Mouse (Mus musculus): ENCODE data around the gene Pigk. TPM values are rescaled to one million over a fixed set of nuclear protein-coding genes. Genes with fewer than 3 reads are reported as not detected.
"Not testable (repeated sequence)": the region's sequence is repeated elsewhere in the genome, so short reads cannot be mapped to it uniquely, and the experiment has no call there.

Gene Pigk
- total and polyA plus RNA-seq, 3 experiments: 4.1 to 39.2 (median 34.2) TPM

GRCm38 (mm10) chr3:152699261-152699660 is 14.6 kb upstream of the Pigk start:
- peaks cover 3% of the 10 kb centered on the region; the same call in 1 of the 2 replicates for H3K27me3 ChIP-seq (ENCODE audit: insufficient read depth, low read length)
- no peaks in the 10 kb centered on the region for H3K9me3 ChIP-seq (replicated peaks)
- ATAC-seq (ENCODE audit: extremely low read depth, insufficient number of reproducible peaks, low FRiP score, poor library complexity, severe bottlenecking) (no peak), DNase-seq (ENCODE audit: low spot score) (no peak)
- H3K36me3 ChIP-seq (replicated peaks): no peaks in the 10 kb centered on the region
- H3K4me3 ChIP-seq (ENCODE audit: low read depth, low read length): no peak overlapping the region
- no peaks in the 10 kb centered on the region for H3K4me1 ChIP-seq (ENCODE audit: insufficient read depth, low read depth, low read length)
- TF ChIP-seq CTCF (IDR thresholded peaks at IDR 0.05; ENCODE audit: low read depth, low read length) (no peak), GATA2 (IDR thresholded peaks at IDR 0.05; ENCODE audit: borderline replicate concordance, low read depth, low read length) (no peak), POLR2AphosphoS5 (IDR thresholded peaks at IDR 0.05; ENCODE audit: insufficient replicate concordance, low read depth, low read length) (no peak), GATA1 (IDR thresholded peaks at IDR 0.05; ENCODE audit: borderline replicate concordance, low read length) (no peak), TAL1 (conservative IDR thresholded peaks at IDR 0.05; ENCODE audit: low read depth, low read length) (no peak)

DNA sequence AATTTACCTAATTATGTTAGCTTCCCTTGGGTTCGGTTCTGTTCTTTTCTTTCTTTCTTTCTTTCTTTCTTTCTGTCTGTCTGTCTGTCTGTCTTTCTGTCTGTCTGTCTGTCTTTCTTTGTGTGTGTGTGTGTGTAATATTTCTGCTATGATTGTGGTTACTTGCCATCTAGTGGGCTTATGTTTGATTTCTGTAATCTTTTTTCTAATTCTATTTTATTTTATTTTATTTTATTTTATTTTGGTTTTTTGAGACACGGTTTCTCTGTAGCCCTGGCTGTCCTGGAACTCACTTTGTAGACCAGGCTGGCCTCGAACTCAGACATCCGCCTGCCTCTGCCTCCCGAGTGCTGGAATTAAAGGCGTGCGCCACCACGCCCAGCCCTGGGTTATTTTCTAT is 12.4 kb upstream of the Pigk start:
- DNase-seq (ENCODE audit: low spot score); H3K27me3 ChIP-seq (ENCODE audit: insufficient read depth, low read length): not testable (repeated sequence)

DNA sequence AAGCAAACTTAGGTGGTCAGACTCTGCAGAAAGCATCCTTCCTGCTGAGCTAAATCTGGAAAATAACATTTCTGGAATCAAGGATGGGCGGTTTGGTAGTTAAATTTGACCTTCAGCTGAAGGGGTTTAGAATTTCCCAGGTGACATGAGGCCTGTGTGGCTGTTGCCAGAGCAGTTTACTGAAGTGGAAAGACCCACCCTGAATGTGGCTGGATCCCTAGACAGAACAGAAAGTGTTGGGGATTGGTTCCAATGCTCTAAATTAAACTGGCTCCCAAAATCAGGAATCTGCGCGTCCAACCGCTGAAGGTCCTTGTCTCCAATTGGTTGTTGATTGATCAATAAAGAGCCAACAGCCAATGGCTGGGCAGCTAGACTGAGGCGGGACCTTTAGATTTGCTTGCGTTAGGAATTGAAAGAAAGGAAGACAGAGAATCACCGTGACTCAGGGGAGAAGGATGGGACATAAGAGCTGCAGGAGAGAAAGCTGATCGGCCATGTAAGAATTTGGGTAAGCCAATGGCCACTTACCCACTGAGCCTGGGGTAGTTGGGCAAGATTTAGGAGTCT is 11.5 kb upstream of the Pigk start:
- Histone ChIP-seq H3K27me3 (ENCODE audit: insufficient read depth, low read length) (peaks cover 8% of the 10 kb centered on the region; the same call in 1 of the 2 replicates), H3K36me3 (replicated peaks) (no peaks in the 10 kb centered on the region), H3K4me1 (ENCODE audit: insufficient read depth, low read depth, low read length) (no peaks in the 10 kb centered on the region), H3K4me3 (ENCODE audit: low read depth, low read length) (no peak overlapping the region), H3K9me3 (replicated peaks) (no peaks in the 10 kb centered on the region)
- ATAC-seq (ENCODE audit: extremely low read depth, insufficient number of reproducible peaks, low FRiP score, poor library complexity, severe bottlenecking) (no peak), DNase-seq (ENCODE audit: low spot score) (no peak)
- TF ChIP-seq GATA2 (IDR thresholded peaks at IDR 0.05; ENCODE audit: borderline replicate concordance, low read depth, low read length): no peak
- no peak for TF ChIP-seq POLR2AphosphoS5 (IDR thresholded peaks at IDR 0.05; ENCODE audit: insufficient replicate concordance, low read depth, low read length)
- TF ChIP-seq TAL1 (conservative IDR thresholded peaks at IDR 0.05; ENCODE audit: low read depth, low read length): no peak
- no peak for TF ChIP-seq CTCF (IDR thresholded peaks at IDR 0.05; ENCODE audit: low read depth, low read length)
- no peak for TF ChIP-seq GATA1 (IDR thresholded peaks at IDR 0.05; ENCODE audit: borderline replicate concordance, low read length)

More for the DNA sequence above, 12.4 kb upstream of the Pigk start:
- H3K36me3 ChIP-seq (replicated peaks); H3K4me1 ChIP-seq (ENCODE audit: insufficient read depth, low read depth, low read length); H3K9me3 ChIP-seq (replicated peaks); H3K4me3 ChIP-seq (ENCODE audit: low read depth, low read length): not testable (repeated sequence)
- peak; percentile 60 for ATAC-seq (ENCODE audit: extremely low read depth, insufficient number of reproducible peaks, low FRiP score, poor library complexity, severe bottlenecking)

- no peaks in the 10 kb centered on the region for H3K9me3 ChIP-seq (replicated peaks)
- no peaks in the 10 kb centered on the region for H3K4me1 ChIP-seq (ENCODE audit: insufficient read depth, low read depth, low read length)
- DNase-seq (ENCODE audit: low spot score) (no peak), ATAC-seq (ENCODE audit: extremely low read depth, insufficient number of reproducible peaks, low FRiP score, poor library complexity, severe bottlenecking) (no peak)
- no peak for TF ChIP-seq GATA2 (IDR thresholded peaks at IDR 0.05; ENCODE audit: borderline replicate concordance, low read depth, low read length)
- no peak for TF ChIP-seq CTCF (IDR thresholded peaks at IDR 0.05; ENCODE audit: low read depth, low read length)
- TF ChIP-seq GATA1 (IDR thresholded peaks at IDR 0.05; ENCODE audit: borderline replicate concordance, low read length): no peak
- TF ChIP-seq POLR2AphosphoS5 (IDR thresholded peaks at IDR 0.05; ENCODE audit: insufficient replicate concordance, low read depth, low read length): no peak
- TF ChIP-seq TAL1 (conservative IDR thresholded peaks at IDR 0.05; ENCODE audit: low read depth, low read length): no peak
- H3K4me3 ChIP-seq (ENCODE audit: low read depth, low read length): no peak overlapping the region
- H3K27me3 ChIP-seq (ENCODE audit: insufficient read depth, low read length): peaks cover 7% of the 10 kb centered on the region; the same call in 1 of the 2 replicates
- H3K36me3 ChIP-seq (replicated peaks): no peaks in the 10 kb centered on the region
Observed at GRCm38 (mm10) chr3:152705826-152706225, 8.1 kb upstream of the Pigk start.

DNA sequence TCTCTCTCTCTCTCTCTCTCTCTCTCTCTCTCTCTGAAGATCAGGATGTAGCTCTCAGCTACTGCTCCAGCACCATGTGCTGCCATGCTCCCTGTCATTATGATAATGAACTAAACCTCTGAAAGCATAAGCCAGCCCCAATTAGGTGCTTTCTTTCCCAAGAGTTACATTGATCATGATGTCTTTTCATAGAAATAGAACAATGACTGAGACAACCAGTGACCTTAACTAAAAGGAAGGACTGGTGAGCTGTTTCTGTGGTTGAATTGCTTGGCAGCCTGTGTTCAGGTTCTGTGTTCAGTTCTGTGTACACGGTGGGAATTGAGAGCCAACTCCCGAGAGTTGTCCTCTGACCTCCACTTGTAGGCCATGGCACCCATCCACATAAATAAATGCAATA is 7.0 kb upstream of the Pigk start:
- no peak for ATAC-seq (ENCODE audit: extremely low read depth, insufficient number of reproducible peaks, low FRiP score, poor library complexity, severe bottlenecking)
- no peaks in the 10 kb centered on the region for H3K4me1 ChIP-seq (ENCODE audit: insufficient read depth, low read depth, low read length)

GRCm38 (mm10) chr3:152707321-152707823 is 6.5 kb upstream of the Pigk start:
- Histone ChIP-seq H3K4me1 (ENCODE audit: insufficient read depth, low read depth, low read length) (no peaks in the 10 kb centered on the region), H3K27me3 (ENCODE audit: insufficient read depth, low read length) (peaks cover 7% of the 10 kb centered on the region; the same call in 1 of the 2 replicates), H3K36me3 (replicated peaks) (no peaks in the 10 kb centered on the region), H3K9me3 (replicated peaks) (no peaks in the 10 kb centered on the region), H3K4me3 (ENCODE audit: low read depth, low read length) (no peak overlapping the region)
- no peak for DNase-seq (ENCODE audit: low spot score)
- TF ChIP-seq TAL1 (conservative IDR thresholded peaks at IDR 0.05; ENCODE audit: low read depth, low read length): no peak
- no peak for ATAC-seq (ENCODE audit: extremely low read depth, insufficient number of reproducible peaks, low FRiP score, poor library complexity, severe bottlenecking)

More for the DNA sequence above, 7.0 kb upstream of the Pigk start:
- Histone ChIP-seq H3K9me3 (replicated peaks) (no peaks in the 10 kb centered on the region), H3K36me3 (replicated peaks) (no peaks in the 10 kb centered on the region), H3K4me3 (ENCODE audit: low read depth, low read length) (no peak overlapping the region), H3K27me3 (ENCODE audit: insufficient read depth, low read length) (peaks cover 7% of the 10 kb centered on the region; the same call in 1 of the 2 replicates)
- no peak for DNase-seq (ENCODE audit: low spot score)
- TF ChIP-seq GATA1 (IDR thresholded peaks at IDR 0.05; ENCODE audit: borderline replicate concordance, low read length): no peak
- no peak for TF ChIP-seq CTCF (IDR thresholded peaks at IDR 0.05; ENCODE audit: low read depth, low read length)
- TF ChIP-seq TAL1 (conservative IDR thresholded peaks at IDR 0.05; ENCODE audit: low read depth, low read length): no peak
- TF ChIP-seq POLR2AphosphoS5 (IDR thresholded peaks at IDR 0.05; ENCODE audit: insufficient replicate concordance, low read depth, low read length): no peak
- no peak for TF ChIP-seq GATA2 (IDR thresholded peaks at IDR 0.05; ENCODE audit: borderline replicate concordance, low read depth, low read length)

GRCm38 (mm10) chr3:152709936-152710335 is 4.0 kb upstream of the Pigk start:
- ATAC-seq (ENCODE audit: extremely low read depth, insufficient number of reproducible peaks, low FRiP score, poor library complexity, severe bottlenecking) (no peak), DNase-seq (ENCODE audit: low spot score) (no peak)
- peaks cover 5% of the 10 kb centered on the region for H3K4me1 ChIP-seq (ENCODE audit: insufficient read depth, low read depth, low read length)
- H3K4me3 ChIP-seq (ENCODE audit: low read depth, low read length): no peak overlapping the region
- no peaks in the 10 kb centered on the region for H3K36me3 ChIP-seq (replicated peaks)
- no peak for TF ChIP-seq GATA1 (IDR thresholded peaks at IDR 0.05; ENCODE audit: borderline replicate concordance, low read length)
- TF ChIP-seq GATA2 (IDR thresholded peaks at IDR 0.05; ENCODE audit: borderline replicate concordance, low read depth, low read length): no peak
- TF ChIP-seq CTCF (IDR thresholded peaks at IDR 0.05; ENCODE audit: low read depth, low read length): no peak
- TF ChIP-seq POLR2AphosphoS5 (IDR thresholded peaks at IDR 0.05; ENCODE audit: insufficient replicate concordance, low read depth, low read length): no peak
- TF ChIP-seq TAL1 (conservative IDR thresholded peaks at IDR 0.05; ENCODE audit: low read depth, low read length): no peak
- H3K9me3 ChIP-seq (replicated peaks): no peaks in the 10 kb centered on the region
- peaks cover 7% of the 10 kb centered on the region; the same call in 1 of the 2 replicates for H3K27me3 ChIP-seq (ENCODE audit: insufficient read depth, low read length)

Measured in G1E (cell line).